Mouse (Mus musculus) CH12.LX (cell line): ENCODE measurements at regions not wholly inside any gene's neighbourhood (a gene's known extent, or its start where the extent isn't known, plus 50 kb on each side); places are given as distances from the start of the nearest gene placed in this dataset.

Experiments
- DNase-seq: peaks from one replicate; pipeline ENCODE4 v3.0.0-alpha.2; 2013; ENCODE audit errors: extremely low read depth
- H3K27ac ChIP-seq: 2 replicates; pipeline ENCODE4 v1.5.1; 2012; ENCODE audit warnings: low read depth, mild to moderate bottlenecking, control low read depth, moderate library complexity; ENCODE audit not compliant: insufficient read depth
- H3K27me3 ChIP-seq: replicated peaks from 2 replicates; pipeline ENCODE3; 2012; ENCODE audit warnings: inconsistent platforms
- H3K36me3 ChIP-seq, 2 experiments: replicated peaks in 1 of 2; 2 replicates each; pipeline versions ENCODE3 to v1.6.1; 2012; ENCODE audit warnings: inconsistent platforms in 1 of 2, low read length in 1 of 2, mild to moderate bottlenecking in 1 of 2, mixed read lengths in 1 of 2, moderate library complexity in 1 of 2; ENCODE audit not compliant: control insufficient read depth in 1 of 2, insufficient read depth in 1 of 2
- H3K4me1 ChIP-seq, 2 experiments: 2 replicates each; pipeline ENCODE4 v1.6.1; 2012; ENCODE audit warnings: inconsistent platforms in 1 of 2, moderate library complexity in 1 of 2; ENCODE audit not compliant: insufficient read depth in 2 of 2, control insufficient read depth in 1 of 2
- H3K4me2 ChIP-seq: 2 replicates; pipeline ENCODE4 v1.6.1; 2012; ENCODE audit warnings: low read depth, mild to moderate bottlenecking, control low read depth; ENCODE audit not compliant: poor library complexity, insufficient read depth, severe bottlenecking
- H3K4me3 ChIP-seq, 3 experiments: fragments of 150-350 bp in 1 of 3; sonication (generic) in 1 of 3; replicated peaks in 1 of 3; 2 replicates each; pipeline versions ENCODE3 to v1.5.1; 2011 to 2012; ENCODE audit warnings: low read depth in 2 of 3, low read length in 2 of 3, mild to moderate bottlenecking in 2 of 3, moderate library complexity in 2 of 3, control low read depth in 1 of 3, improper control_type of control experiment in 1 of 3, inconsistent platforms in 1 of 3, mixed read lengths in 1 of 3; ENCODE audit not compliant: poor library complexity in 1 of 3
- H3K79me2 ChIP-seq: replicated peaks from 2 replicates; pipeline ENCODE4 v1.6.1; 2012; ENCODE audit warnings: mild to moderate bottlenecking, moderate library complexity; ENCODE audit not compliant: control insufficient read depth, poor library complexity, insufficient read depth, severe bottlenecking; ENCODE audit errors: extremely low read depth
- H3K9ac ChIP-seq: 2 replicates; pipeline ENCODE4 v1.6.1; 2012; ENCODE audit warnings: low read depth, mild to moderate bottlenecking, control low read depth, moderate library complexity; ENCODE audit not compliant: insufficient read depth
- H3K9me3 ChIP-seq: replicated peaks from 2 replicates; pipeline ENCODE3; 2012; ENCODE audit warnings: low read length, inconsistent platforms, mixed read lengths
- BHLHE40 ChIP-seq: IDR thresholded peaks from 2 replicates; pipeline ENCODE4 v1.6.1; 2011; ENCODE audit warnings: mild to moderate bottlenecking, low read depth, low read length, improper control_type of control experiment
- CHD1 ChIP-seq: IDR thresholded peaks from 2 replicates; pipeline ENCODE4 v1.6.1; 2012; ENCODE audit warnings: low read depth, low read length, improper control_type of control experiment, inconsistent platforms
- ELF1 ChIP-seq: IDR thresholded peaks from 2 replicates; pipeline ENCODE4 v1.6.1; 2014; ENCODE audit warnings: low read depth, mild to moderate bottlenecking, inconsistent platforms, low read length, improper control_type of control experiment
- EP300 ChIP-seq: IDR thresholded peaks from 2 replicates; pipeline ENCODE4 v1.6.1; 2011; ENCODE audit warnings: low read length, improper control_type of control experiment
- HCFC1 ChIP-seq: IDR thresholded peaks from 2 replicates; pipeline ENCODE4 v1.6.1; 2012; ENCODE audit warnings: low read depth, mild to moderate bottlenecking, inconsistent platforms, low read length, improper control_type of control experiment
- IRF4 ChIP-seq: IDR thresholded peaks from 2 replicates; pipeline ENCODE4 v1.6.1; 2014; ENCODE audit warnings: low read depth, mild to moderate bottlenecking, inconsistent platforms, low read length, improper control_type of control experiment
- JUND ChIP-seq: conservative IDR thresholded peaks from 2 replicates; pipeline ENCODE4 v1.6.1; 2011; ENCODE audit warnings: low read depth, low read length, improper control_type of control experiment
- MAX ChIP-seq: IDR thresholded peaks from 2 replicates; pipeline ENCODE4 v1.6.1; 2011; ENCODE audit warnings: low read length, improper control_type of control experiment
- MAZ ChIP-seq: IDR thresholded peaks from 2 replicates; pipeline ENCODE4 v1.6.1; 2012; ENCODE audit warnings: low read depth, mild to moderate bottlenecking, inconsistent platforms, low read length, improper control_type of control experiment, moderate library complexity
- MYC ChIP-seq: IDR thresholded peaks from 2 replicates; pipeline ENCODE4 v1.6.1; 2011; ENCODE audit warnings: low read depth, mild to moderate bottlenecking, improper control_type of control experiment, low read length
- NRF1 ChIP-seq: IDR thresholded peaks from 2 replicates; pipeline ENCODE4 v1.6.1; 2014; ENCODE audit warnings: low read depth, mild to moderate bottlenecking, inconsistent platforms, low read length, improper control_type of control experiment, moderate library complexity
- SIN3A ChIP-seq: IDR thresholded peaks from 2 replicates; pipeline ENCODE4 v1.6.1; 2012; ENCODE audit warnings: low read length, improper control_type of control experiment, inconsistent platforms
- SMC3 ChIP-seq: IDR thresholded peaks from 2 replicates; pipeline ENCODE4 v1.6.1; 2011; ENCODE audit warnings: low read depth, low read length, improper control_type of control experiment
- TCF12 ChIP-seq: IDR thresholded peaks from 2 replicates; pipeline ENCODE4 v1.6.1; 2014; ENCODE audit warnings: low read depth, mild to moderate bottlenecking, inconsistent platforms, low read length, improper control_type of control experiment
- USF1 ChIP-seq: IDR thresholded peaks from 2 replicates; pipeline ENCODE4 v1.6.1; 2014; ENCODE audit warnings: low read depth, mild to moderate bottlenecking, inconsistent platforms, low read length, improper control_type of control experiment
- USF2 ChIP-seq: conservative IDR thresholded peaks from 2 replicates; pipeline ENCODE4 v1.6.1; 2011; ENCODE audit warnings: low read depth, low read length, improper control_type of control experiment
- ZMIZ1 ChIP-seq: IDR thresholded peaks from 2 replicates; pipeline ENCODE4 v1.6.1; 2012; ENCODE audit warnings: low read depth, mild to moderate bottlenecking, inconsistent platforms, low read length, improper control_type of control experiment
- ZNF384 ChIP-seq: IDR thresholded peaks from 2 replicates; pipeline ENCODE4 v1.6.1; 2012; ENCODE audit warnings: low read depth, low read length, improper control_type of control experiment, inconsistent platforms
- dilution Hi-C: fragments of 300-500 bp; cut with MboI; formaldehyde crosslinking; loops from 2 replicates; pipeline ENCODE4 v1.14.3; 2020; ENCODE audit warnings: low sequenced_read_pairs; ENCODE audit not compliant: extremely low pct_unique_long_range_greater_than_20kb, extremely low pct_ligation_motif_present
- in situ Hi-C: fragments of 300-500 bp; cut with MboI; formaldehyde crosslinking; loops from 3 replicates; pipeline ENCODE4 v1.14.3; 2019; ENCODE audit warnings: low sequenced_read_pairs, low pct_ligation_motif_present, low pct_unique_long_range_greater_than_20kb, mixed read lengths

- dilution Hi-C loops: no loop called here
- no peak for DNase-seq
- in situ Hi-C loops: no loop called here
- Histone ChIP-seq H3K4me3 (no peak overlapping the region), H3K4me2 (no peak overlapping the region), H3K79me2 (no peaks in the 10 kb centered on the region), H3K9ac (no peak overlapping the region), H3K27me3 (no peaks in the 10 kb centered on the region), H3K27ac (no peak overlapping the region), H3K4me1 (peaks cover 0 to 4% of the 10 kb centered on the region in 2 experiments; a peak in 1 of 4 replicates), H3K36me3 (no peaks in the 10 kb centered on the region), H3K9me3 (no peaks in the 10 kb centered on the region)
- no peak for TF ChIP-seq ELF1
- no peak for TF ChIP-seq EP300
- no peak for TF ChIP-seq IRF4
- no peak for TF ChIP-seq MAZ
- no peak for TF ChIP-seq CHD1
- no peak for TF ChIP-seq USF2
- TF ChIP-seq ZMIZ1: no peak
- no peak for TF ChIP-seq TCF12
- no peak for TF ChIP-seq MAX
- TF ChIP-seq NRF1: no peak
Measured at GRCm38 (mm10) chr3:78908196-78908844, 378.0 kb downstream of the Rapgef2 start.

GRCm38 (mm10) chr3:78907778-78908177 lies 378.5 kb downstream of the Rapgef2 start:
- Histone ChIP-seq H3K9ac (no peak overlapping the region), H3K27ac (no peak overlapping the region), H3K79me2 (no peaks in the 10 kb centered on the region), H3K4me2 (no peak overlapping the region), H3K9me3 (no peaks in the 10 kb centered on the region), H3K4me1 (peaks cover 0 to 4% of the 10 kb centered on the region in 2 experiments; a peak in 1 of 4 replicates), H3K36me3 (no peaks in the 10 kb centered on the region), H3K27me3 (no peaks in the 10 kb centered on the region), H3K4me3 (no peak overlapping the region)
- in situ Hi-C loops: no loop called here
- TF ChIP-seq NRF1 (no peak), ZNF384 (no peak), EP300 (no peak), ELF1 (no peak), SIN3A (no peak), JUND (no peak), HCFC1 (no peak), SMC3 (no peak), BHLHE40 (no peak), CHD1 (no peak), MYC (no peak), USF1 (no peak), USF2 (no peak)
- no peak for DNase-seq
- dilution Hi-C loops: no loop called here
